Mouse (Mus musculus) mouse trophoblast stem cell (cell line): ENCODE results near the gene B3gnt9.
"Not testable (repeated sequence)": the region's sequence is repeated elsewhere in the genome, so short reads cannot be mapped to it uniquely, and the experiment has no call there.

Source experiments
- in situ Hi-C, 2 experiments: fragments of 300-500 bp; cut with MseI, MboI; formaldehyde crosslinking; loops; 2 replicates in 1 of 2; 3 replicates in 1 of 2; pipeline ENCODE4 v1.15.1; 2025

Gene B3gnt9

DNA sequence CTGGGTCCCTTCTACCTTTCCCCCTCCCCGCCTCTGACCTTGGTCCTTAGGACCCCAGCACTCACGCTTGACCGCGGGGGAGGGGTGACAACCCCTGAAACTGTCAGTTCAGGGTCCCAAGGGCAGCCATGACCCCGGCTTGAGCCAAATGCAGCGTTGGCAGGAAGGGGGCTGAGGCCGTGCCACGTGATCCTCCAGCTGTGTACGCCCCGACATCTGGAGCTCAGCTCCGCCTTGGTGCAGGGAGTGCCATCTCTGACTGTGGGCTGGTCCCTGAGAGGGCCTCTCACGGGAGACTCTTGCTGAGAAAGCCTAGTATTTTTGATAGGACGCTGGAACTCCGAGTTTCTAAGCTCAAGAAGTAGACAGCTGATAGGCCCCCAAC is at the start of gene B3gnt9:
B3gnt9 (minus strand) TSS at position 188 of the 385 bp plus-strand sequence.
- in situ Hi-C loops, result no loop called here

DNA sequence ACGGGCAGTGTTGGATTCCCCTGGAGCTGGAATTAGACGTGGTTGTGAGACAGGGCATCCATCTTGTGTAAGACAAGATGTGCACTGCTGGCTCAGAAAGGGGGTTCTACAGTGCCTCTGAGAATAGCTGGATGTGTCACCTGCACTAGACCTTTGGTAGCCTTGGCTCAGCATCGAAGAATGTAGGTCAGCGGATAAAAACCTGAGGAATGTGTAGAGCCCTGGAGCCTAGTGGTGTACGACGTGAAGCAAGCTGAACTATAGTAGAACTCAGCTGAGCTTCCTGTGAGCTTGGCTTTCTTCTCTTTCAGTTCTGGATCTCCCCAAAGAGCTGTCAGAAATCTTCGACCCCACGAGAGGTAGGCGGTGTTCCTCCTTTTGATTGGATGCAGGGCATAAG is 48.9 kb upstream of the B3gnt9 start:
- in situ Hi-C loops, result no loop called here

DNA sequence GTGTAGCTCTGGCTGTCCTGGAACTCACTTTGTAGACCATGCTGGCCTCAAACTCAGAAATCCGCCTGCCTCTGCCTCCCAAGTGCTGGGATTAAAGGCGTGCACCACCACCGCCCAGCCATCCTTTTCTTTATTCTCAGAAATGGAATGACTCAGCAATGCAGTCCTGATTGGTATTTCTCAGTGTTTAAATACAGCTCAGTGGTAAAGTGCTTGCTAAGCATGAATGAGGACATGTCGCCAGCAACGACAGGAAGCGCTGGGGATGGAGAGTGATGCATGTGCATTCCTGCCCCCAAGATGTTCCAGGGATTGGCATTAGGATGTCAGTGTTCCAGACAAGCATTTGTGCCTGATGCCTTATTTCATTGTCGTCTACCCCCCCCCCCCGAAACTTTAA is 48.4 kb upstream of the B3gnt9 start:
- in situ Hi-C loops, result no loop called here

DNA sequence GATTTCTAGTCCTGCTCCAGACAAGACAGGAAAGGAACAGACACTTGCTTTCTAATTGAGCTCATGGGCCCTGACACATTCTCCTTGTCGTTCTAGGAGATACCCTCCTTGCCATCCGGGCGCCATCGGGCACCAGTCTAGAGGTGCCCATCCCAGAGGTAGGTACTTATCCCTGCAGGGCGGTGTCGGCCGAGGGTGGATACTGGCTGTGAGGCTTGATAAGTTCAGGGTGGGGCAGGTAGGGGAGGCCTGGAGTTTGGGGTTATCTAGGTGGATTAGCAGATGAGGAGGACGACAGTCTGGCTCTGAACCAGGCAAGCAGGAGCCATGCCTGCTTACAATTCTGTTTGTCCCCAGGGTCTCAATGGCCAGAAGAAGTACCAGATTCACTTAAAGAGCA is 45.0 kb upstream of the B3gnt9 start:
- in situ Hi-C loops, result no loop called here

DNA sequence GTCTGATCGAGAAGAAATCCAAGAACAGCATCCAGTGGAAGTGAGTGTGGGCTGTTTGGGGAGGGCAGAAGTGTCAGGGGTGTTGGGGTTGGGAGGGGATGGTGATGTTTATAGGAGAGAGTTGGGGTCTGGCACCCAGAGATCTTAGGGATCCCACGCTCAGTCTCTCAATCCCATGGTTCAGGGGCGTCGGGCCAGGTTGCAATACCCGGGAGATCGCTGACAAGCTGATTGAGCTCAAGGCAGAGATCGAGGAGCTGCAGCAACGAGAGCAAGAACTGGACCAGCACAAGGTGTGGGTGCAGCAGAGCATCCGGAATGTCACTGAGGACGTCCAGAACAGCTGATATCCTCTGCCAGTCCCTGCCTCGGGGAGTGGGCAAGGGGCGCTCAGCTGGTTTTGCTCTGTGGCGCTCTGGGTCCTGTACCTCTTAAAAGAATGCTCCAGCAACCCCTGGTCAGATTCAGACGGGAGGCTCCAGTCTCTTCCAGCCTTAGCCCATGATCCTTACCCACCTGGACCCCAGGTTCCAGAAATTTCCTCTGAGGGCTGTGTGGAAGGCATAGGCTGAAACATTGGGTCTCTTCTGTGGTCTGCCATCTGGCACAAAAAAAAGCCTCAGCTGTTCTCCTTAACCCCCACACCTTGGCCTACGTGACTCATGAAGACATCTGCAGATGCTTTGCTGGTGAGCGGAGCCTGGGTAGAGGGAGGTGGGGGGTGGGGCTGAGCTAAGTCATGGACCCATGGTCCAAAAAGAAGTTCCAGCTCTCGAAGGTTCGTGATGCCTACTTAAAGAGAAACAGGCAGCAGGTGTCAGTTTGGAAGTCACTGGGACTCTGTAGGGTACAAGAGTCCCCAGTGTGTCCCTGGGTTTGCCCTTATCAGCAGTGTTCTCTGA is 43.6 kb upstream of the B3gnt9 start:
- in situ Hi-C loops, result no loop called here

DNA sequence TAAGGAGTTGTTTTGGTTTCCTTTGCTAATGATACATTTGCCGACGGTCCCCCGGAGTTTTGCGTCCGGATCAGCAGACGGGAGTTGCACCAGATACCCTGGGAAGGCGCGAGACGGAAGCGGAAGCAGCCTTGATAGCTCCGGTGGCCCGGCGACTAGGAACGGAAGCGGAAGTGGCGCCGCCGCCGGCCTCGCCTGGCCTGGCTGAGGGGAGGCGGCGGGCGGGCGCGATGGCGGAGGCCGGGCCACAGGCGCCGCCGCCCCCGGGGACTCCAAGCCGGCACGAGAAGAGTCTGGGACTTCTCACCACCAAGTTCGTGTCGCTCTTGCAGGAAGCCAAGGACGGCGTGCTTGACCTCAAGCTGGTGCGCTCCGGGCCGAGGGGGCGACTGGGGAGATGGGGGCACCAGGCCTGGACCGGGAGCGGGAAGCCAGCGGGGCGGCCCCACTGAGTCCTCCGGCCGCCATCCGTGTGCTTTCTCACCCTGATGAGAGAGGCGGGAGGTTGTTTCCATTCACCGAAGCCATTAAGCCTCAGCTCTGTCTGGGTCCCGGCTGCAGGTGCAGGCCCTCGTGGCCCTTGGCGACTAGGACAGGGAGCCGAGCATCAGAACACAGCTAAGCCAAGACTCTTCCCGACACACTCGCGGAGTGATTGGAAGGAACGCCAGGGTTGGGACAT is 42.7 kb upstream of the B3gnt9 start, which contains the start of gene E2f4:
E2f4 (plus strand) TSS at position 153 of the 682 bp plus-strand sequence.
- in situ Hi-C loops, result no loop called here

DNA sequence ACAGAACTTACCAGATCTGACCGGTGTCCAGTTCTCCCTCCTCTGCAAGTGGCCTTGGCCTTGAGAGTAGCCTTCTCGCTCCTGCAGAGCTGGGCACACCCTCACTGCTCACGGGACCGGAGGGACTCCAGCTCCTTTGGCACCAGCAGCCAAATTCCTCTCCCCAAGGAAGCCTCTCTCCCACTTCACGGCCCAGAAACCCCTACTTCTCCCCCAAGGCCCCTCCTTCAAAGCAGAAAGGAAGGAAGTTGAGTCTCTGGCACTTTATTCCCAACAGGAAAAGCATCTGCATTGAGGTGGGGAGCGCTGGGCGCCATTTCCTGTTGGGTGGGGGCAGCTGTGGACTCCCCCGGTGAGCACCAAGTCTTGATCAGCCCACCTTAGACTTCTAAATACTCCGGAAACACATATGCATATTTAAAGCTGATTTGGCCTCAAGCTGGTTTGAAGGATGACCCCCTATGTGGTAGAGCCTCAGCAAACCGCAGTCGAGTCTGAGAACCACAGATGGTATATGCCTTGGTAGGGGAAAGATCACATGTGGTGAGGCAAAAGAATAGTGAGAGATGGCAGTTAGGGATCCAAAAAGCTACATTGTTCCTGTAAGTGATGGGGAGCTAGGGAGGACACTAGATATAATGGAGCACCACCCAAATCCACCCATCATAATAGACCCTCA is 41.1 kb upstream of the B3gnt9 start, which contains the start of gene Exoc3l:
Exoc3l (minus strand) TSS at position 207 of the 679 bp plus-strand sequence.
- in situ Hi-C loops, result no loop called here

DNA sequence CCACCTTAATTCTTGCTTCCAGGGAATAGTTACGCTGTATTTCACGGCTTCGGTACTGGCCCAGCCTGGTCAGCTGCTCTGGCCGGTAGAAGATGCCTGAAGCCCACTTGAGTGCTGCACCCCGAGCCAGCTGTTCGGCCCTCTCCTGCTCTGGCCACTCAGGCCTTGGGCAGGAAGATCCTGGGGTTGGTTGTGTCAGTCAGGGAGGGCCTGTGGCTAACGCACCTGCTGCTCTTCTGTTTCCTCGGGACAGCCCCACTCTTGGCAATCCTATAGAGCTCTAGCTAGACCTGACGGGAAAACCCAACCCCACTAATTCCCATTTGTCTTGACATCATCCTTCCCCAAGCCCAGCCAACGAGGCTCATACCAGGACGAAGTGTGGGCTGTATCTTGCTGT is 40.3 kb upstream of the B3gnt9 start:
- in situ Hi-C loops, result no loop called here

DNA sequence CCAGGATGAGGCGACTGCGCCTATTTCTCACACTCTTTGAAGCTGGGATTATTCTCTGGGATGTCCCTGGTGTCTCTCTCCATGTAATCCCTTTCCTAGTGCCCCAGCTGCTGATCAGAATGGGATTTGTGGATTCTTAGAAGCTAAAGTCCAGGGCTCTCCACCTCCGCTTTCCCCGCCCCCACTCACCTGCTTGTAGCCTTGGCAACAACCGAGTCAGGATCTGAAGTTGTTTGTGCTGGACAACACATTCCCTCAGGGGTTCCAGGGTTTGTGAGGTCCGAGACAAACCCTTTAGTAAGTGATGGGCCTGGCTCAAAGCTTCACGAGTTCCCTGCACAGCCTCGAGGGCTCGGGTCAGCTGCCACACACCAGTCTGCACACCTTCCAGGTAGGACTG is 39.8 kb upstream of the B3gnt9 start:
- in situ Hi-C loops, result no loop called here

DNA sequence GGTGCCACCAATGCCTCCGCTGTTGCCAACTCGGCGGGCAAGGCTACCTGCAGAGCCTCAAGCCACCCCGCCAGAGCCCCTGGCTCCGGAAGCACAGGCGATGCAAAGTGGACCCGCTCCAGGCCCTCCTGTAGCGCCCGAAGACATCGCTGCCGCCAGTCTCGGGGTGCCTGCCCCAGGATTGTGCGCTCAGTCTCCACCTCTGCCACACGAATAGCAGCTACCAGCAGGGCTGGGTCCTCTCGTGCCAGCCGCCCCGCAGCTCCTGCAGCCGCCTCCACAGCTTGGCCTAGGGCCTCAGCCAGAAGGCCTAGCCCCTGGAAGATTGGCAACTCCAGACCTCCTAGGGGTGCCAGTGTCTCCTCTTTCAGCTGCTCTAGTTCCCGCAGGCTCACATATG is 38.5 kb upstream of the B3gnt9 start:
- in situ Hi-C loops, result no loop called here

DNA sequence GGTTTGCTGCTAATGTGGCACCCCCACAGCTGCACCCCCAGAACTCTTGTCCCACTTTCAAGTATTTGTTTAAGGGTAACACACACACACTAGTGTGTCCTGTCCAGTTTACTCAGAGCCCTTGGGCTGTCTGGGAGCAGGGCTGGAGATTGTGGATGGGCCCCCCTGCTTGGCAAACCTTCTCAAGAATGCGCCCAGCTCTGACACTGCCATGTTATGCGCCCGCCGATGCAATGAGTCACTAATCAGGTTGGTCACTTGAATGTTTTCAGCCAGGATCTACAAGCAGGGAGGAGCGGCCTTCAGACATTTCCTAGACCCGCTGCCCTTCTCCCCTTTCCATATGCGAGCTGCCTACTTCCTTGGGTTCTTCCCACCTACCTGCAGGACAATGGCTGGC is 37.5 kb upstream of the B3gnt9 start:
- in situ Hi-C loops, result no loop called here

DNA sequence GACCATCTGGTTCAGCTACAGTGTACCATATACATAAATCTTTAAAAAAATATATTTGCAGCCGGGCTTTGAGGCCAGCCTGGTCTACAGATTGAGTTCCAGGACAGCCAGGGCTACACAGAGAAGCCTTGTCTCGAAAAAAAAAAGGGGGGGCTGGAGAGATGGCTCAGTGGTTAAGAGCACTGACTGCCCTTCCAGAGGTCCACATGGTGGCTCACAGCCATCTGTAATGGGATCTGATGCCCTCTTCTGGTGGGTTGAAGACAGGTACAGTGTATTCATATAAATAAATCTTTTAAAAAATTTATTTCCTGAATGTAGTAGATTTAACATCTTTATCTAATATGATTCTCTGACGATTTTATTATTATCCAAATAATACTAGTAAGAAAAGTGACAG is 36.8 kb upstream of the B3gnt9 start:
- in situ Hi-C loops, result not testable (repeated sequence)

DNA sequence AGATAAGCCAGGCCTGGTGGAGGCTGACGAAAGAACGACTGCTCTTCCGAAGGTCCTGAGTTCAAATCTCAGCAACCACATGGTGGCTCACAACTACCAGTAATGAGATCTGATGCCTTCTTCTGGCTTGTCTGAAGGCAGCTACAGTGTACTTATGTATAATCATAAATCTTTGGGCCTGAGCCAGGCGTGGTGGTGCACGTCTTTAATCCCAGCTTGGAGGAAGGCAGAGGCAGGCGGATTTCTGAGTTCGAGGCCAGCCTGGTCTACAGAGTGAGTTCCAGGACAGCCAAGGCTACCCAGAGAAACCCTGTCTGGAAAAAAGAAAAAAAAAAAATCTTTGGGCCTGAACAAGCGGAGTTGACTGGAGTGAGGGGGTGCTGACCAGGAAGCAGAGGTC is 36.4 kb upstream of the B3gnt9 start:
- in situ Hi-C loops, result not testable (repeated sequence)

DNA sequence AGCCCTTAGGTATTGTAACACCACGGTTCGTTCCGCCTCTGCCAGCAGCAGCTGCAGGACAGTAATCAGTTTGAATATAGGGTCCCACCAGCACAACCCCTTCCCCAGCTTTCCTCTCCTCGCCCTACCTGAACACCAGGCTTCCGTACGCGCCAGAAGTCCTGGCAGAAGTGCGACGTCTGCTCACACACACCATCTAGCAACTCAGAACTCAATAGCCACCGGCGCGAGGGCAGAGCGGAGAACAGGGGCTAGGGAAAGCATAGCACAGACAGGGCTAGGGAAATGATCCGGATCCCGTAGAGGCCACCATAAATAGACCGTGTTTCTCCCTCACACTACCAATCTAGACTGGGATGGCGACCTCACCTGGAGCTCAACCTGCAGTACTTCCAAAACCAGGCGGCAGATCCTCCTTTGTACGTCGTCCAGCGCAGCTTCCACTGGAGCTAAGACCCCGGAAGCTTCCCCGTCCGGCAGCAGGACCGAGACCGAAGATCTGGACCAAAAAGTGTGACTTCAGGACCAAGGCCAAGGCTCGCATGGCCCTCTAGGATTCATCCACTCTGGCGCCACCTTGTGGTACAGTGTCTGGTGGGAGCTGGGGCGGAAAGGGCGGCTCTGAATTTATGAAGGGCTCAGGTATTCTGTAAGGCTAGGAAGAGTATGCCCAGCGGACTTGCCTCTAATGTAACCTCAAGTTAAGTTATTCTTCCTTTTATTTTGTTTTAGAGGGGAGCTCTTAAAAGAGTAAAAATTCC is 35.8 kb upstream of the B3gnt9 start:
- in situ Hi-C loops, result no loop called here

DNA sequence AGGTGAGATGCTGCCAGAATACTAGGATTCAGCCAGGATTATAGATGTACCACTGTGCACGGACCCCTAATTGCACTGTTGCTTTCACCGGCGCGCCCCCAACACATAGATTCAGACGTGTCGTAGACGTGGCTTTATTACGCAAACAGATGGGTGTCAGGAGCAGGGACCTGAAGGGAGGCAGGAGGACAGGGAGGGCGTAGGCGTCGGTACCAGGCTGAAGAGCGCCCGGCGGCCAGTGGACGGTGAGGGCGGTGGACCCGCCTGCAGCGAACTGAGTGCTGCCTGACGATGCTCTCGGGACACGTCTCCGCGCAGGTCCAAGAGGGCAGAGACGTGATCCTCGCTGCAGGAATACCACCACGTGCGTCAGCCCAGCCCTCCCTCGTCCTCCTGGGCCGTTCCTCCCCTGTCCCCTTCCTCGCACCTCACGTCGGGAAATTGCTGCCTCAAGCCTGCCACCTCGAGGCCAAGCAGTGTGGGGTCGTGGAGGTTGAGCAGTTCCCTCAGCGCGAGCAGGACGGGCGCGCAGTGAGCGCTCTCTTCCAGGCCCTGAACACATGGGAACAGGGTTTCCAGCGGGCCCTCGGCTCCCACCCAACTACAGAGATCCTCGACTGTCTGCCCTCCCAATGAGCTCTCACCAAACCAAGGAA is 35.0 kb upstream of the B3gnt9 start, which contains the start of gene 4931428F04Rik:
4931428F04Rik (minus strand) TSS at position 60 of the 656 bp plus-strand sequence.
- in situ Hi-C loops, result no loop called here

DNA sequence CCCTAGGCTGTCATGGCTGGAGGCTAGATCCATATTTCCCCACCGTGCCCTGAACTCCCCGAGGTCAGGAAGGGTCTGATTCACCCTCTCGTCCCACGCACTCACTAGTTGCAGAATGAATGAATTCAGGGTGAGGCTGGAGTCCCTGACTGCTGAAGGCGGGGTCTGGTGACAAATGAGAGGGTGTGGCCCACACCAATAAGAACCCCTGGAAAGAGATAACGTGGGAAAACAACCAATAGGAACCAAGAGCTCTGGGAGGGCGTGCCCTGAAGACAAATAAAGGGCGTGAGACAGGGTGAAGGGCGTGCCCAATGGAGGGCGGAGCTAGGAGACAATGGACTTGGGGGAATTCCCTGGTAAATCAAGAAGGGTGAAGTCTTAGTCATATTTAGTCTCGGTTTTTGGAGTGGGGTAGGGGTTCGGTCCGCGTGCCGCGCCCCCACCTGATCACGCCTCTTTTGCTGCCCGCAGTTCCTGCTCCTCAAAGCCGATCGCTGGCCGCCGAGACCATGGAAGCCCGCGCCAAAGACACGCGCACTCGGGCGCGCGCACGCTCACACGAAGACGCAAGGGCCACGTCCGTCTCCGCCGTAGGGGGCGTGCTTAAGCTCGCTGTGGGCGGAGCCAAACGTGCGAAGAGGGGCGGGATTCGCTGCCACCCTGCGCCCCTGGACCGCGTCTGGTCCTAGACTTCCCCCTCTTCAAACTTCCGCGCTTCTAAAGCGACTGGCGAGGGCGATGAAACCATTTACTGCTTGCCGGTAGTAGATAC is 34.2 kb upstream of the B3gnt9 start:
- in situ Hi-C loops, result no loop called here

DNA sequence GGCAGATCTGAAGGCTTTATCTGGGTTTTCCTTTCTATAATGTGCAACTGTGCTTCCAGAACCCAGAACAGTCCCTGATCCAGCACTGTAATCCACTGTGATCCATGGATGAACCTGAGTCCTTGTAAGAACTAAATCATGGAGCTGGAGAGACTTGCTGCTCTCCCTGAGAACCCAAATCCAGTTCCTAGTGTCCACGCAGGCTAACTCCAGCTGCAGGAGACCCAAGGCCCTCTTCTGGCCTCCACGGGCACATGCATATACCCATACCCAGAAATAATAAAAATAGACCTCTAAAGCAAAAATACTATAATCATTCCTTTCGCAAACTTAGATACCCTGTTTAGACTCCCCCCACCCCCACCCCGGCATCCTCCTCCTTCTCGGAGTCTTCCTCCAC is 33.3 kb upstream of the B3gnt9 start:
- in situ Hi-C loops, result no loop called here

DNA sequence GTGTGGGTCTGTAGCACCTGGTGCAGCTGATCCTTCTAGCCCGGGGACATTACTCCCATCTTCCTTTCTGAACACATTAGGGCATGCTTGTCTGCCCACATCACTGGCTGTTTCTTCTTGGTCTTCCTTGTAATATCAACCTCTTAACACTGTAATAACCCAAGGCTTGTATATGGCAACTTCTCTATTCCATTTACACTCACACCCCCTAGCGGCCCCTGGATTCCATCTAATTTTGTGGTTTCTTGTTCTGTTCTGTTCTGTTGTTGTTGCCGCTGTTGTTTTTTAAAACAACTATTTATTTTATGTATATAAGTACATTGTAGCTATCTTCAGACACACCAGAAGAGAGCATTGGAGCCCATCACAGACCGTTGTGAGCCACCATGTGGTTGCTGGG is 32.0 kb upstream of the B3gnt9 start:
- in situ Hi-C loops, result no loop called here

DNA sequence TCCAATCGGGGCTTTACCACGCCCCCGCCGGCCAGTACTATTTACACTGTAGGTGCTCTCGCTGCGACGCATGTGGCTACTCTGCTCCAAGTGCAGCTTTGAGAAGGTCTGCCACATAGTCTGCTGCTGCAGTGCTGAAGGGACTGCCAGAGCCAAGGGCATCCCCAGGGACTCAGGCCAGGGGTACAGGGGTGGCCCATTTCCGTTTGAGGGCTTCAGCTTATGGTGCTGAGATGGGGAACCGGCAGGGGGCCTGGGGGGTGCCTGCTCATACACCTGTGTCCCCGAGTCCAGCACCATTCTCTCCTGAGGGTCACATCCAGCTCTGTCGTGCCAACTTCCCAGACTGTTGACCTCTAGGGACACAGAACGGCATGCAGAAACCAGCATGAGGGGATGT is 30.6 kb upstream of the B3gnt9 start:
- in situ Hi-C loops, result no loop called here

DNA sequence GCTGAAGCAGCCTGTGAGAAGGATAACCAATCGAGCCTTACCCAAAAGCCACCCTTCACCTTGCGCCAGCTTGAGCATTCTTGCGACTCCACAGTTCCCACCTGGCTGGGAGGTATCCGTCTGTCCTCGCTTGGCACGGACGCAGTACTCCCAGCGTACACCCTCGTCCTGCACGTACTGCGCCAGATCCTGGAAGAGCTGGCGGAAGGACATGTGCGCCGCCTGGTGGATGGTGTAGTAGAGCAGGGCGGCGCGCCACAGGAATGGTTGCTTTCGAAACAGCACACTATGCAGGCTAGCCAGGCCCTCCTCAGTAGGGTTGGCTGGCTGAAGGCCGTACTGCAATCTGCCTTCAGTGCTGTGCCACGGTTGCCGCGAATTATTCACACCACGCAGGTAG is 28.1 kb upstream of the B3gnt9 start:
- in situ Hi-C loops, result no loop called here
